Mouse (Mus musculus): ENCODE measurements around the gene Homer2. TPM values are rescaled to one million over a fixed set of nuclear protein-coding genes. Genes with fewer than 3 reads are reported as not detected.

Gene Homer2
- total RNA-seq, 1 experiment from 2014 or later = 0.45 TPM

GRCm38 (mm10) chr7:81573821-81574220 lies 133.5 kb downstream of the Homer2 start:
- no peak for ATAC-seq (replicated peaks in 1 of 2; ENCODE audit: insufficient read depth in 1 of 2, low FRiP score in 2 of 2, low TSS enrichment in 1 of 2, low read depth in 1 of 2, poor library complexity in 2 of 2, severe bottlenecking in 2 of 2)

GRCm38 (mm10) chr7:81573397-81573796 lies 133.9 kb downstream of the Homer2 start:
- no peak for ATAC-seq (replicated peaks in 1 of 2; ENCODE audit: insufficient read depth in 1 of 2, low FRiP score in 2 of 2, low TSS enrichment in 1 of 2, low read depth in 1 of 2, poor library complexity in 2 of 2, severe bottlenecking in 2 of 2)

GRCm38 (mm10) chr7:81572610-81573268 lies 134.6 kb downstream of the Homer2 start:
- no peak for ATAC-seq (replicated peaks in 1 of 2; ENCODE audit: insufficient read depth in 1 of 2, low FRiP score in 2 of 2, low TSS enrichment in 1 of 2, low read depth in 1 of 2, poor library complexity in 2 of 2, severe bottlenecking in 2 of 2)

GRCm38 (mm10) chr7:81571941-81572441 lies 135.3 kb downstream of the Homer2 start:
- no peak for ATAC-seq (replicated peaks in 1 of 2; ENCODE audit: insufficient read depth in 1 of 2, low FRiP score in 2 of 2, low TSS enrichment in 1 of 2, low read depth in 1 of 2, poor library complexity in 2 of 2, severe bottlenecking in 2 of 2)

GRCm38 (mm10) chr7:81571108-81571940 lies 136.0 kb downstream of the Homer2 start, which contains the start of gene Whamm:
TSS of gene Whamm (plus strand) at chr7:81571266.
- ATAC-seq (replicated peaks in 1 of 2; ENCODE audit: insufficient read depth in 1 of 2, low FRiP score in 2 of 2, low TSS enrichment in 1 of 2, low read depth in 1 of 2, poor library complexity in 2 of 2, severe bottlenecking in 2 of 2) = peak; percentile 98 to 99

GRCm38 (mm10) chr7:81570752-81571107 lies 136.6 kb downstream of the Homer2 start:
- peak in 1 of 2 experiments; percentile 23; a peak in 2 of 4 replicates for ATAC-seq (replicated peaks in 1 of 2; ENCODE audit: insufficient read depth in 1 of 2, low FRiP score in 2 of 2, low TSS enrichment in 1 of 2, low read depth in 1 of 2, poor library complexity in 2 of 2, severe bottlenecking in 2 of 2)

GRCm38 (mm10) chr7:81570271-81570670 lies 137.1 kb downstream of the Homer2 start:
- ATAC-seq (replicated peaks in 1 of 2; ENCODE audit: insufficient read depth in 1 of 2, low FRiP score in 2 of 2, low TSS enrichment in 1 of 2, low read depth in 1 of 2, poor library complexity in 2 of 2, severe bottlenecking in 2 of 2) = no peak

GRCm38 (mm10) chr7:81569851-81570250 lies 137.5 kb downstream of the Homer2 start:
- no peak for ATAC-seq (replicated peaks in 1 of 2; ENCODE audit: insufficient read depth in 1 of 2, low FRiP score in 2 of 2, low TSS enrichment in 1 of 2, low read depth in 1 of 2, poor library complexity in 2 of 2, severe bottlenecking in 2 of 2)

- no peak for ATAC-seq (replicated peaks in 1 of 2; ENCODE audit: insufficient read depth in 1 of 2, low FRiP score in 2 of 2, low TSS enrichment in 1 of 2, low read depth in 1 of 2, poor library complexity in 2 of 2, severe bottlenecking in 2 of 2)
Observed at GRCm38 (mm10) chr7:81567396-81567795, 139.9 kb downstream of the Homer2 start.

GRCm38 (mm10) chr7:81566892-81567291 lies 140.4 kb downstream of the Homer2 start, which contains the start of gene Fsd2:
TSS of gene Fsd2 (minus strand) at chr7:81566944.
- ATAC-seq (replicated peaks in 1 of 2; ENCODE audit: insufficient read depth in 1 of 2, low FRiP score in 2 of 2, low TSS enrichment in 1 of 2, low read depth in 1 of 2, poor library complexity in 2 of 2, severe bottlenecking in 2 of 2) = no peak

- no peak for ATAC-seq (replicated peaks in 1 of 2; ENCODE audit: insufficient read depth in 1 of 2, low FRiP score in 2 of 2, low TSS enrichment in 1 of 2, low read depth in 1 of 2, poor library complexity in 2 of 2, severe bottlenecking in 2 of 2)
Observed at GRCm38 (mm10) chr7:81566332-81566731, 141.0 kb downstream of the Homer2 start.

GRCm38 (mm10) chr7:81565381-81566055 lies 141.8 kb downstream of the Homer2 start:
- no peak for ATAC-seq (replicated peaks in 1 of 2; ENCODE audit: insufficient read depth in 1 of 2, low FRiP score in 2 of 2, low TSS enrichment in 1 of 2, low read depth in 1 of 2, poor library complexity in 2 of 2, severe bottlenecking in 2 of 2)

- no peak for ATAC-seq (replicated peaks in 1 of 2; ENCODE audit: insufficient read depth in 1 of 2, low FRiP score in 2 of 2, low TSS enrichment in 1 of 2, low read depth in 1 of 2, poor library complexity in 2 of 2, severe bottlenecking in 2 of 2)
Observed at GRCm38 (mm10) chr7:81564766-81565165, 142.6 kb downstream of the Homer2 start.

GRCm38 (mm10) chr7:81563506-81564015 lies 143.8 kb downstream of the Homer2 start:
- no peak for ATAC-seq (replicated peaks in 1 of 2; ENCODE audit: insufficient read depth in 1 of 2, low FRiP score in 2 of 2, low TSS enrichment in 1 of 2, low read depth in 1 of 2, poor library complexity in 2 of 2, severe bottlenecking in 2 of 2)

- ATAC-seq (replicated peaks in 1 of 2; ENCODE audit: insufficient read depth in 1 of 2, low FRiP score in 2 of 2, low TSS enrichment in 1 of 2, low read depth in 1 of 2, poor library complexity in 2 of 2, severe bottlenecking in 2 of 2) = no peak
Observed at GRCm38 (mm10) chr7:81561211-81561610, 146.1 kb downstream of the Homer2 start.

GRCm38 (mm10) chr7:81560101-81561049 lies 147.0 kb downstream of the Homer2 start:
- ATAC-seq (replicated peaks in 1 of 2; ENCODE audit: insufficient read depth in 1 of 2, low FRiP score in 2 of 2, low TSS enrichment in 1 of 2, low read depth in 1 of 2, poor library complexity in 2 of 2, severe bottlenecking in 2 of 2) = no peak
